Mouse (Mus musculus) lung, adult 2 months (tissue): ENCODE measurements around the gene Gm17545.

Experiments
- CTCF ChIP-seq: fragments of 200-500 bp; IDR thresholded peaks from 2 replicates; pipeline ENCODE4 v1.5.1; 2011; ENCODE audit warnings: mild to moderate bottlenecking, low read length, control low read depth; ENCODE audit not compliant: insufficient read depth
- POLR2A ChIP-seq: fragments of 200-500 bp; IDR thresholded peaks from 2 replicates; pipeline ENCODE4 v1.6.1; 2011; ENCODE audit warnings: low read depth, mild to moderate bottlenecking, control low read depth, low read length, borderline replicate concordance; ENCODE audit errors: extremely low read depth

DNA sequence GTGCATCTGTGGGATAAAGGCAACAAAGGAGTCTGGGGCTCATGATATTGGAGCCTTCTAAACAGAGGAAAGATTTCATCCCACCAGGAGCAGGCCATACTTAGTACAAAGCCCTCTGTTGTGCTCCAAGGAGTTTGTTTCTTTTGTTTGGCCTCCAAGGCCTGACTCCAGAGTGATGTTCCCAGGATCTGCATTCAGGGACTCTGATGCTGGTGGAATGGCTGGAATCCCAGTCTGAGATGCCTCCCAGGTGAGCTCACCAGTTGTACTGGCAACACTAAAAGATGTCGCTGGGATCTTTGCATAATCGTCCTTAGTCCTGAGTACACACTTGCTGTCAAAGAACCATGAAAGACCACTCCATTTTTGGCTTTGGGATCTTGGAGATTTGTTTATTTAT is 20.0 kb upstream of the Gm17545 start:
- TF ChIP-seq CTCF, result no peak
- no peak for TF ChIP-seq POLR2A
